Mouse (Mus musculus) urinary bladder, postnatal 14 days (tissue): ENCODE results near the gene Neu3.
"Not testable (repeated sequence)": the region's sequence is repeated elsewhere in the genome, so short reads cannot be mapped to it uniquely, and the experiment has no call there.

Experiments used
- DNase-seq: peaks from one replicate; pipeline ENCODE4 v3.0.0; 2021; ENCODE audit warnings: low spot score

The Neu3 gene

GRCm38 (mm10) chr7:99833846-99834222 lies 5.6 kb upstream of the Neu3 start:
- DNase-seq: no peak

GRCm38 (mm10) chr7:99833115-99833845 lies 5.1 kb upstream of the Neu3 start:
- DNase-seq: no peak

GRCm38 (mm10) chr7:99826096-99826495 lies 2.1 kb downstream of the Neu3 start:
- DNase-seq: peak; percentile 35

- no peak for DNase-seq
These were observed 2.7 kb downstream of the Neu3 start for GRCm38 (mm10) chr7:99825511-99825910.

- DNase-seq: no peak
These were observed 3.4 kb downstream of the Neu3 start for GRCm38 (mm10) chr7:99824649-99825483.

DNA sequence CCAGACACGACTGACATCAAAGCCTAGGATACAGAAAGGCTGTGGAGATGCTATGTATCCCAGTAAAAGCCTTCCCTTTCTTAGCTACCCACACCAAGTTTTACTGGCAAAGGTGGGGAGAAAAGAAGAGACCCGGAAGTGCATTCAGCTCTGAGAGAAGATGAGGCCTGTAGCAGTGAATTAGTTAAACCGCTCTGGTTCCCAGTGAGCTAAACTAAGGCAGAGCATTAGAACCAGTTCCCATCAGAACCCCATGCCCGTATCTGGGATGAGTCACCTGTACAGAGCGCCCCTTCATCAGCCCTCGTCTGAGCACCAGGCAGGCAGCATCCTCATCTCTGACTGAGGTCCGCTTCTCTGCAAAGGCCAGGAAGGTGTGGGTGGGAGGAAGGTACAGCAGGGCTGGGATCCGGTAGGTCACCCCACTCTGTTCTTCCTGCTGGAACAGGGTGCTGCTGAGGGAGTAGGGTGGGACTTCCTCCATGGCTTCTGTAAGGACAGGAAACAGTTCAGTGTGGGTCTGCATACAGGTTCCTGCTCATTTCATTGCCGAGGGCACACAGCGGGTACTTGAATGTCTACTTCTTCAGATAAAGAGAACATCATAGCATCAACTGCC lies 5.1 kb downstream of the Neu3 start:
- no peak for DNase-seq

- no peak for DNase-seq
These were observed 5.8 kb downstream of the Neu3 start for GRCm38 (mm10) chr7:99822426-99822825.

GRCm38 (mm10) chr7:99821953-99822352 lies 6.3 kb downstream of the Neu3 start:
- DNase-seq: no peak

- not testable (repeated sequence) for DNase-seq
These were observed 10.0 kb downstream of the Neu3 start for GRCm38 (mm10) chr7:99818181-99818725.

GRCm38 (mm10) chr7:99813394-99813793 lies 14.8 kb downstream of the Neu3 start:
- DNase-seq: peak; percentile 58

- no peak for DNase-seq
These were observed 16.6 kb downstream of the Neu3 start for GRCm38 (mm10) chr7:99811661-99812060.

- DNase-seq: no peak
These were observed 17.4 kb downstream of the Neu3 start for GRCm38 (mm10) chr7:99810814-99811213.

- DNase-seq: not testable (repeated sequence)
These were observed 21.2 kb downstream of the Neu3 start for GRCm38 (mm10) chr7:99807043-99807442.

- no peak for DNase-seq
These were observed 22.9 kb downstream of the Neu3 start for GRCm38 (mm10) chr7:99805340-99805739.

- not testable (repeated sequence) for DNase-seq
These were observed 24.2 kb downstream of the Neu3 start for GRCm38 (mm10) chr7:99804033-99804432.

DNA sequence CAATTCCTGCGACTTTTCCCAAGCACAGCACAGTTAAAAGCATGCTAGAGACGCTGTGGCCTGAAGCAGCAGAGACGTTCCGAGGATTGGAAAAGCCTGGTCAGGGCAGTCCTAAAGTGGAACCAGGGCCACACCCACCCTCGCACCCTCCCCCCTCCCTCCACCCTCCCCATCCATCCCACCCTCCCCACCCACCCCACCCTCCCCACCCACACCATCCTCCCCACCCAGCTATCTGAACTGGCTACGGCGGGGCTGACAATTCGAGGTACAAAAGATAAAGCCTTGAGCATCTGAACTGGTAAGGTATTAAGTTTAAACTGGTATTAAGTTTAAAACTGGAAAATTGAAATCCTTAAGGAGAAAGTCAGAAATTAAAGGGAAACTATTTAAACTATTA lies 24.7 kb downstream of the Neu3 start:
- no peak for DNase-seq

DNA sequence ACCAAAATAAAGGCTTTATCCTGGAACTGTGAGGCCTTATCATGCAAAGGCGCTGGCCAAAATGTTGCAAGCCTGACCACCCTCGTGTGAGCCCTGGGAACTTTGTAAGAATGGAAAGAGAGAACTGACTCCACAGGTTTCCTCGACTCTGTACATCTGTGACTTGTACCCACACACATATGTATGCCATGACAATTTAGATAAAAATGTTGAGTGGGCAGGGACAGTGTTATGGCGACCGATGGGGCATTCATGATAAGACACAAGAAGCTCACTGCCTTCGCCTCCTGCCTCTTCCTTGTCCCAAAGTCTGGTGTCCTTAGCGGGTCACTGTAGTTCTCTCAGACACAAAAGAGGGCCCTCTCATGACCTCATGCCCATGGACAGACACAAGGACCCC lies 29.1 kb downstream of the Neu3 start:
- DNase-seq: no peak

- DNase-seq: peak; percentile 70
These were observed 30.1 kb downstream of the Neu3 start for GRCm38 (mm10) chr7:99797911-99798647.

DNA sequence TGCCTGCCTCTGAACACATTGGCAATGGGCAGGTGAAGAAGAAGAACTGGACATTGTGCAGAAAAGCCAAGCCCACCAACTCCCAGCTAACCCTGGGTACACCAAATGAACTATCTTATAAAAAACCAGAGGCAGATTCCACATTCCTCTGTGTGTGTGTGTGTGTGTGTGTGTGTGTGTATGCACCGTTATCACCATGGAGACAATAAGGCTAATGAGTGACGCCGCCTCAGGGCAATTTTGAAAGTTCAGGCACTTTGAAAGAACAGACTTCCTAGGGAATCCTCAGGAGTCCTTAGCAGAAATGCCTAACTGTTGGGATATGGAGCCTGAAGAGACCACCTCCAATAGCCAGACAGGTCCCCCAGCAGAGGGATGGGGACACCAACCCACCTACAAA lies 31.0 kb downstream of the Neu3 start:
- no peak for DNase-seq

DNA sequence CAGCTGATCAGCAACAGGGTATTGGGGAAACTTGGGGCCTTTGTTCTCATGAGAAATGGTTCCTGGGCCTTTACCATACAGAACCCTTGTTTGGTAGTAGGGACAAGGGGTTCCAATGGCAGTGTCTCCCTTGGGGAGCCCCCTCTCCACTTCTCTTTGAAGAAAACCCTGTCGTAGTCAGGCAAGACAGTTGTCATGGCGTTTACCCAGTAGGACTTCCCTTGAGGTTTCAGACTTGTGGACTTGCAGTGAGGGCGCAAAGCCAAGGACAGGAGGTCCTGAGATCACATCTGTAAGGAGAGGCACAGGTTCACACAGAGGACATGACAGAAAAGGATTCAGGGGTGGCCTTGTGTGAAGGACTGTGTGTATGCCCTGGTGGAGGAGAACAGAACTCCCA lies 31.7 kb downstream of the Neu3 start:
- DNase-seq: no peak

DNA sequence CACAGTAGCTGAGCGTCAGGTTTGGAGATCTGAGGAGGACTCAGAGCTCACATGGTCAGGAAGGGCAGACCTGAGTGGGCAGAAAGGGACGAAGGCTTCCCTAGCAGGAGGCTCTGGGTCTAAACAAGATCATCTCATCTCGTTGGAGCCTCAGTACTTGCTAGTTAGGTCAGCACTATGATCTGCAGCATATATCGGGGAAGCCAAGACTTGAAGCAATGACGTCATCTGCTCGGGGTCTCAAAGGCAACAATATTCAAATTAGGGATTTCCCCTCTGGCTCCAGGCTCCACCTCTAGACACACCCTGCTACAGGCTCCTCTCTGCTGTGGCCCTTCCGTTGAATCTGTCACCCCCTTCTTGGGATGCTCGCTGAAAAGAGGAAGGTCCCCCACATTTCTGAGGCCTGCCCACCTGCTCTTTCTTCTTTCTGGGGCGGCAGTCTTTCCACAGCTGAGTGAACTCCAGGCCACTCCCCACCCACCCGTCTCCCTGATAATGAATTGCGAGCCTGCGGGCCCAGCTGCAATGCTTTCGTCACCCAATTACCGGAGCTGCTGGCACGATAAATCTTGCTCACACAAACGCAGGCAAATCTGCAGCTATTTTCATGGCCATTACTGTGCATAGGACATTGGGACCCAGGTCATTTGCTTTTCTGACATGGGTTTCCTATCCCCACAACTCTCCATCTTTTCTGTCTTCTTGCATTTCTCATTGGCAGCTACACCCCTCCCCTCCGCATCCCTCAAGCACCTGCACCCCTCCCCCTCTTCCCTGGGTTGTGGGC lies 32.8 kb downstream of the Neu3 start:
- no peak for DNase-seq
